Mouse (Mus musculus) limb, embryonic 10.5 days (tissue): ENCODE results near the gene Lrrc2. TPM values are rescaled to one million over a fixed set of nuclear protein-coding genes. Genes with fewer than 3 reads are reported as not detected.
A peak's percentile ranks its signal among the peaks of the same experiment; 100 is the strongest.

Experiments used
- DNase-seq: peaks from one replicate; pipeline ENCODE4 v3.0.0-alpha.2; 2017; ENCODE audit warnings: low spot score
- H3K27ac ChIP-seq: fragments of 300-500 bp; sonication (generic); 2 replicates; pipeline ENCODE4 v1.5.1; 2016; ENCODE audit warnings: mild to moderate bottlenecking
- H3K27me3 ChIP-seq: fragments of 300-500 bp; sonication (generic); 2 replicates; pipeline ENCODE4 v1.6.1; 2016; ENCODE audit warnings: low read depth, mild to moderate bottlenecking; ENCODE audit not compliant: poor library complexity, severe bottlenecking
- H3K36me3 ChIP-seq: fragments of 300-500 bp; sonication (generic); 2 replicates; pipeline ENCODE4 v1.6.1; 2016; ENCODE audit warnings: mild to moderate bottlenecking, moderate library complexity
- H3K4me1 ChIP-seq: fragments of 300-500 bp; sonication (generic); 2 replicates; pipeline ENCODE4 v1.6.1; 2016
- H3K4me3 ChIP-seq: fragments of 300-500 bp; sonication (generic); 2 replicates; pipeline ENCODE4 v1.5.1; 2016; ENCODE audit warnings: mild to moderate bottlenecking, moderate library complexity
- H3K9me3 ChIP-seq: fragments of 300-500 bp; sonication (generic); replicated peaks from 2 replicates; pipeline ENCODE4 v1.6.1; 2016; ENCODE audit warnings: mild to moderate bottlenecking
- WGBS: fragments of 180-500 bp; shearing (Covaris S2); methylation state at CpG from one replicate; pipeline ENCODE4 v1.1.7; 2016; 5-methylcytosine and 5-hydroxymethylcytosine counted together
- polyA plus RNA-seq: library from polyadenylated mRNA; unstranded; fragments of >200 nt; fragmentation: Nextera tagmentation; extraction: Ambion mirVana; gene quantifications from 2 replicates; pipeline ENCODE4 v1.2.1, GENCODE M21; 2016

The Lrrc2 gene
- polyA plus RNA-seq, 1 experiment from 2014 or later, result 0.20 TPM

DNA sequence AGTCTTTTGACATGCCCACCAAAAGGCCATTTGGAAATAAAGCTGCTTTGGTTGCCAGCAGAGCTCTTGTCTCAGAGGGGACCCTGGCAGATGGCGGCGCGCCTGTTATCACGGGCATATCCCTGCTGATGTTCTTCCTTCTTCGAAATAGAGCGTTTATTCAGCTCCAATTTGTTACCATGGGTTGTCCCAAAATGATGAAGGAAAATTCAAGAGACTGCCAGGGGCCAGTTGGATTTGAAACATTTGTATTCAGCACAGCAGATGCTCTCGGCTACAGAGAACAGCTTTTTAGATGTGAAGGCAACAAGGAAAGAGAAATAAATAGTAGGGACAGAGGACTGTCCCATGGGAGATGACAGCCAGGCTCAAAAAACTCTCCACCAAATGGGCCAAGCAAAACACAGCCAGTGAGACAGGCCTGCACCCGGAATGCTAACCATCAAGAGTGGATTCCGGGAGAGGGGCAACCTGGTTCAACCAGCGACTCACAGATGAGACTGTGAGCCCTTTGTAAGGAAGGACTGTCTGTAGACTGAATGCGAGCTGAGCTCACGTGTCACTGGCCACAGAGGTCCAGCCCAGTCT, 17.4 kb upstream of the Lrrc2 start:
- H3K27ac ChIP-seq, result no peak overlapping the region
- H3K4me3 ChIP-seq, result no peak overlapping the region
- H3K9me3 ChIP-seq, result no peaks in the 10 kb centered on the region
- H3K36me3 ChIP-seq, result no peaks in the 10 kb centered on the region
- DNase-seq, result no peak
- 85% methylated on average over 12 of the region's 12 CpGs for WGBS
- no peaks in the 10 kb centered on the region for H3K27me3 ChIP-seq
- no peaks in the 10 kb centered on the region for H3K4me1 ChIP-seq

GRCm38 (mm10) chr9:110935941-110936340, 15.4 kb upstream of the Lrrc2 start:
- Histone ChIP-seq H3K27me3 (no peaks in the 10 kb centered on the region), H3K4me1 (no peaks in the 10 kb centered on the region), H3K4me3 (no peak overlapping the region), H3K9me3 (no peaks in the 10 kb centered on the region), H3K27ac (no peak overlapping the region), H3K36me3 (no peaks in the 10 kb centered on the region)
- no peak for DNase-seq
- 90% methylated on average over 7 of the region's 7 CpGs for WGBS

DNA sequence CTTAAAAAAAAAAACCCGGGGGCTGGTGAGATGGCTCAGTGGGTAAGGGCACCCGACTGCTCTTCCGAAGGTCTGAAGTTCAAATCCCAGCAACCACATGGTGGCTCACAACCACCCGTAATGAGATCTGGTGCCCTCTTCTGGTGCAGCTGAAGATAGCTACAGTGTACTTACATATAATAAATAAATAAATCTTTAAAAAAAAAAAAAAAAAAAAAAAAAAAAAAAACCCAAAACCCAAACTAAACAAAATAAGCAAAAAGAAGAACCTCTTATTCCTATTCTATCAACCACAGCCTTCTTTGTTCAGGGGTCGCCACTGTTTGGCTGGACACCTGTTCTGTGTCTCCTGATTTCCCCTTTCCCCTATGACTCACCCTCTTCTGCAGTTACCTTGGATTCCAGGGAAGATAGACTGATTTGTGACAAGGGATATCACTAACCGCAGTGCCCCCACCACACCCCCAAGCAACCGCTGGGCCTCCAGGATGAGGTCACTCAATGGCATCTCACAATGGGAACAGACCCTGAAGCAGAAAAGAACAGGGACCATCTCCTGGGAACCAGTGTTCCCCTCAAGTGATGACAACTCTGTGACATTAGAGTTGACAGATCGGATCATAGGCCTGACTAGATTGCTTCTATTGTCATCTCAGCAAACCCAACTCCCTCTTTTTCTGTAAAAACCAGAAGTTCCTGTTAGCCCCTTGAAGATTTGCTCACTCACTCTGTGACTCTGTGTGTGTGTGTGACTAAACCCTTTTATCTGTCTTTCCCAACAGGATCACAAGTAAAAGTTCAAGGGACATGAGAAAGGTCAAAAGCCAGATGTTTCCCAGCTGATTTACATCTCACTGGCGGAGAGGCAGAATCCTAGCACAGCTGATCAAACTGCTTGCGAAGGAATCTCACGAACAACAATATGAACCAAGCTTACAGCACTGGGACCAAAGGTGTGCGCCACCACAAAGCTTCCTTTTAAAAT, 13.5 kb upstream of the Lrrc2 start:
- no peaks in the 10 kb centered on the region for H3K4me1 ChIP-seq
- WGBS, result 69% methylated on average over 12 of the region's 12 CpGs
- H3K4me3 ChIP-seq, result no peak overlapping the region
- no peak for DNase-seq
- H3K27me3 ChIP-seq, result no peaks in the 10 kb centered on the region
- no peaks in the 10 kb centered on the region for H3K9me3 ChIP-seq
- H3K27ac ChIP-seq, result no peak overlapping the region
- H3K36me3 ChIP-seq, result no peaks in the 10 kb centered on the region

- H3K9me3 ChIP-seq, result no peaks in the 10 kb centered on the region
- H3K36me3 ChIP-seq, result no peaks in the 10 kb centered on the region
- no peak overlapping the region for H3K27ac ChIP-seq
- H3K27me3 ChIP-seq, result peaks cover 60% of the 10 kb centered on the region
- no peak for DNase-seq
- peaks cover 16% of the 10 kb centered on the region for H3K4me1 ChIP-seq
- WGBS, result 33% methylated on average over 13 of the region's 13 CpGs
- no peak overlapping the region for H3K4me3 ChIP-seq
Observed at GRCm38 (mm10) chr9:110944265-110944664, 7.1 kb upstream of the Lrrc2 start.

GRCm38 (mm10) chr9:110945343-110945742, 6.0 kb upstream of the Lrrc2 start:
- no peak for DNase-seq
- 7% methylated on average over 18 of the region's 18 CpGs for WGBS
- Histone ChIP-seq H3K36me3 (no peaks in the 10 kb centered on the region), H3K4me1 (peaks cover 16% of the 10 kb centered on the region), H3K27ac (no peak overlapping the region), H3K27me3 (peaks cover 62% of the 10 kb centered on the region), H3K4me3 (no peak overlapping the region), H3K9me3 (no peaks in the 10 kb centered on the region)

- DNase-seq, result no peak
- WGBS, result 4% methylated on average over 11 of the region's 11 CpGs
- Histone ChIP-seq H3K9me3 (no peaks in the 10 kb centered on the region), H3K27me3 (peaks cover 64% of the 10 kb centered on the region), H3K4me1 (peaks cover 16% of the 10 kb centered on the region), H3K36me3 (no peaks in the 10 kb centered on the region), H3K27ac (no peak within 1 kb of the TSS), H3K4me3 (peak within 1 kb of the TSS; percentile 20)
Observed at GRCm38 (mm10) chr9:110945926-110946325, 5.4 kb upstream of the Lrrc2 start, which contains the start of gene Tdgf1. Gene Tdgf1 (minus strand): TSS chr9:110946158.

- peak; percentile 51 for DNase-seq
- no peak overlapping the region for H3K27ac ChIP-seq
- no peaks in the 10 kb centered on the region for H3K36me3 ChIP-seq
- no peaks in the 10 kb centered on the region for H3K9me3 ChIP-seq
- H3K4me3 ChIP-seq, result peak overlapping the region; percentile 20
- peaks cover 16% of the 10 kb centered on the region for H3K4me1 ChIP-seq
- 3% methylated on average over 20 of the region's 20 CpGs for WGBS
- peaks cover 70% of the 10 kb centered on the region for H3K27me3 ChIP-seq
Observed at GRCm38 (mm10) chr9:110946548-110947044, 4.7 kb upstream of the Lrrc2 start.

DNA sequence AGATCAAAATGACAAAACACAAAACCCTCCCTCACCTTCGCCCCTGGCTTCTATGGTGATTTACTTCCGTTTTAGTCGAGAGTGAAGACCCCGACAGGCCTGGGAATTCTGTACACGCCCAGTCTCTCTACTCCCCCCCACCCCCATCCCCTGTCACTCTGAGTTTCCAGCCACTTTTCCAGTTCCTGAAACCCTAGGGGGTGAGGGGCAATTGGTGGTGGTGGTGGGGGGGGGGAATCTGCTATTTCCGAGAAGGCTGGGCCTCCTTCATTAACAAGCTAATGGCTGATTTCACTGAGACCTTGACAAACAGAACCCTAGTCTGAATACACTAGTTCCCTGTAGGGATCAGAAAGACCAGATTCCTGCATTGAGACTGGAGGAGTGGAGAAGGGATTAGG, 4.1 kb upstream of the Lrrc2 start:
- no peaks in the 10 kb centered on the region for H3K36me3 ChIP-seq
- no peaks in the 10 kb centered on the region for H3K9me3 ChIP-seq
- peaks cover 16% of the 10 kb centered on the region for H3K4me1 ChIP-seq
- 3% methylated on average over 6 of the region's 6 CpGs for WGBS
- DNase-seq, result peak; percentile 45
- H3K4me3 ChIP-seq, result peak overlapping the region; percentile 20
- no peak overlapping the region for H3K27ac ChIP-seq
- H3K27me3 ChIP-seq, result peaks cover 77% of the 10 kb centered on the region

DNA sequence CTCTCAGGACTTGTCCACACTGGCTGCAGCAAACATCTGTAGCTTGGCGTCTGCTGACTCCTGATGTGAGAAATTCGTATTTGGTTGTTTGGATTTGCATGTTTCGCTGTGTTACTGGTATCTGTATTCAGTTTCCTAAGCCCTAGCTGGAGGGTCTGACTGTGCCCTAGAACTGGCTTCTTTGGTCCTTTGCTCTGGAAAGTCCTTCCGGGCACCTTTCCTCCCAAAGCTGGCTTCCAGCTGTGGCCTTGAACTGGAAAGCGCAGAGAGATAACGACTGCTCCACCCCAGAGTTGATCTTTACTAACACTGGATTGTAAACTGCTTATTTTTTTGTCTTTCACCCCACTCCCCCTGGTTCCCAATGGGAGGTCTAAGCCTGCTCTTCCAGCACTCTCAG, 3.4 kb upstream of the Lrrc2 start:
- 19% methylated on average over 6 of the region's 6 CpGs for WGBS
- peaks cover 16% of the 10 kb centered on the region for H3K4me1 ChIP-seq
- DNase-seq, result no peak
- H3K36me3 ChIP-seq, result no peaks in the 10 kb centered on the region
- H3K27me3 ChIP-seq, result peaks cover 83% of the 10 kb centered on the region
- no peaks in the 10 kb centered on the region for H3K9me3 ChIP-seq
- no peak overlapping the region for H3K4me3 ChIP-seq
- no peak overlapping the region for H3K27ac ChIP-seq

GRCm38 (mm10) chr9:110948813-110949310, 2.5 kb upstream of the Lrrc2 start:
- no peak for DNase-seq
- WGBS, result 46% methylated on average over 8 of the region's 8 CpGs
- Histone ChIP-seq H3K36me3 (no peaks in the 10 kb centered on the region), H3K4me1 (peaks cover 21% of the 10 kb centered on the region), H3K9me3 (no peaks in the 10 kb centered on the region), H3K27me3 (peaks cover 85% of the 10 kb centered on the region), H3K27ac (no peak overlapping the region), H3K4me3 (no peak overlapping the region)

DNA sequence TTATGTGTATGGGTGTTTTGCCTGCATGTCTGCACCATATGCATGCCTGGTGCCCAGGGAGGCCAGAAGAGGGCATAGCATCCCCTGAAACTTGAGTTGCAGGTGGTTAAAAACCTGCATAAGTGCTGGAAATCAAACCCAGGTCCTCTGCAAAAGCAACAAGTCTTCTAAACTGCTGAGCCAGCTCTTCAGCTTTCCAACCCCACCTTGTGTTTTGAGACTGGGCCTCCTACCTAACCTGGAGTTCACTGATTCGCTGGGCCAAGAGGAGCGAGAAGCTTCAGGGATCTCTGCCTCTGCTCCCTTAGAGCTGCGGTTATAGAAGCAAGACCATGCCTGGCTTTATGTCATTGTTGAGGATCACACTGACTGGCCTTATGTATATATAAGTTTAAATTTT, 1.2 kb upstream of the Lrrc2 start:
- 96% methylated on average over 3 of the region's 3 CpGs for WGBS
- peaks cover 27% of the 10 kb centered on the region for H3K4me1 ChIP-seq

DNA sequence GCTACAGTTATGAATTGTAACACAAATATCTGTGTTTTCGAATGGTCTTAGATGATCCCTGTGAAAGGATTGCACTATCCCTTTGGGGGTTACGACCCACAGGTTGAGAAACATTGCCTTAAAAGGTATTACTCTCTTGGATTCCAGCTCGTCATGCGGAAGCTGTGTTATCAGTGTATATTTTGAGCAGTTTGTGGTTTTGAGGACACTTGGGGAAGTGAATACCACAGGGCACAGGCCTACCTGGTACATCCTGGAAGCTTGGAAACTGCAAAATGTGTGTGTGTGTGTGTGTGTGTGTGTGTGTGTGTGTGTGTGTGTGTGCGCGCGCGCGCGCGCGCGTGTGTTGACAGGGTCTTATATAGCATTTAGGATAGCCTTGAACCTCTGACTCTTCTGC, 521 bp downstream of the Lrrc2 start:
- Histone ChIP-seq H3K27me3 (peaks cover 80% of the 10 kb centered on the region), H3K4me3 (no peak overlapping the region), H3K9me3 (no peaks in the 10 kb centered on the region), H3K36me3 (no peaks in the 10 kb centered on the region), H3K27ac (no peak overlapping the region), H3K4me1 (peaks cover 19% of the 10 kb centered on the region)
- WGBS, result 91% methylated on average over 13 of the region's 13 CpGs
- DNase-seq, result no peak

More for the DNA sequence above, 1.2 kb upstream of the Lrrc2 start:
- Histone ChIP-seq H3K4me3 (no peak overlapping the region), H3K27me3 (peaks cover 85% of the 10 kb centered on the region), H3K36me3 (no peaks in the 10 kb centered on the region), H3K27ac (no peak overlapping the region), H3K9me3 (no peaks in the 10 kb centered on the region)
- DNase-seq, result no peak

DNA sequence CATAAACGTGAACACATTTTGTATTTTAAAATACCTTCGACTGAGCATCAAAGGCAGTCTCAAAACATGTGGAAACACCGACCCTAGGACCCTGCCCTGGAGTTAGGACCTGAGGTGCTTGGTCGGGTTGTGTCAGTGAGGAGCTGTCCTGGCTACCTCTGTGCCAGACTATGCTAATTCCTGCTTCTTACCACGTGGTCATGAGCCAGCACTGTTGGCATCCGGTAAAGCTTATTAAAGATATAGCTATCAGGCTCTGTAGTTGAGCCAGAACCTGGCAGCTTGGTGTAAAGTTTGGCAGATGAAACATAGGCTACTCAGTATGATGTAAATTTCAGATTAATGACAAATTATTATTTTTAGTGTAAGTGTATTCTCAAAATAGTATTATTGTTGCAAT, 1.1 kb downstream of the Lrrc2 start:
- no peak for DNase-seq
- no peak overlapping the region for H3K27ac ChIP-seq
- no peaks in the 10 kb centered on the region for H3K36me3 ChIP-seq
- H3K4me1 ChIP-seq, result peaks cover 13% of the 10 kb centered on the region
- H3K4me3 ChIP-seq, result no peak overlapping the region
- peaks cover 75% of the 10 kb centered on the region for H3K27me3 ChIP-seq
- 60% methylated on average over 6 of the region's 6 CpGs for WGBS
- no peaks in the 10 kb centered on the region for H3K9me3 ChIP-seq
